Mouse (Mus musculus): ENCODE data around the gene Ccnjl. TPM values are rescaled to one million over a fixed set of nuclear protein-coding genes. Genes with fewer than 3 reads are reported as not detected.
A peak's percentile ranks its signal among the peaks of the same experiment; 100 is the strongest.

Ccnjl gene
- polyA plus RNA-seq, 1 experiment from 2014 or later: 14.6 TPM

DNA sequence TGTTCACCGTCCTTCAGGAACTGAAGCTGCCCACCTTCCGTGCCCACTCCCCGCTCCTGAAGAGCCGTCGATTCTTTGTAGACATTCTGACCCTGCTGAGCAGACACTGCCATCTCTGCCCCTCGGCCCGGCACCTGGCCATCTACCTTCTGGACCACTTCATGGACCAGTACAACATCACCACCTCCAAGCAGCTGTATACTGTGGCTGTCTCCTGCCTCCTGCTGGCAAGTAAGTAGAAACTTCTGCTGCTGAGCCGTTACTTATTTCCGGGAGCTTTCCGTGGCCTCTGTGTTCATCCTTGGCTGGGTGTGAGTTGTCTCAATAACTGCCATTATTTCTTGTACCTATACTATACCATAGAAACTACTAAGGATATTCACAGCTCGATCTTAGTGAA is 28.0 kb downstream of the Ccnjl start:
- Histone ChIP-seq H3K4me3 (ENCODE audit: low read length) (no peak overlapping the region), H3K4me1 (ENCODE audit: control insufficient read depth, insufficient read depth, low read length) (peaks cover 6% of the 10 kb centered on the region), H3K27me3 (replicated peaks; ENCODE audit: control insufficient read depth, insufficient read depth, low read length) (no peaks in the 10 kb centered on the region), H3K9ac (ENCODE audit: low read depth, low read length) (no peak overlapping the region), H3K36me3 (ENCODE audit: control insufficient read depth, insufficient read depth, low read length) (0 out of 2 replicates have a peak, but pooled peaks cover 3% of the 10 kb centered on the region), H3K27ac (ENCODE audit: low read length) (no peak overlapping the region), H3K9me3 (ENCODE audit: control insufficient read depth, low read length) (no peaks in the 10 kb centered on the region), H3K4me2 (ENCODE audit: low read depth, low read length) (no peak overlapping the region)
- no peak for ATAC-seq
- 88% methylated on average over 11 of the region's 11 CpGs for WGBS

DNA sequence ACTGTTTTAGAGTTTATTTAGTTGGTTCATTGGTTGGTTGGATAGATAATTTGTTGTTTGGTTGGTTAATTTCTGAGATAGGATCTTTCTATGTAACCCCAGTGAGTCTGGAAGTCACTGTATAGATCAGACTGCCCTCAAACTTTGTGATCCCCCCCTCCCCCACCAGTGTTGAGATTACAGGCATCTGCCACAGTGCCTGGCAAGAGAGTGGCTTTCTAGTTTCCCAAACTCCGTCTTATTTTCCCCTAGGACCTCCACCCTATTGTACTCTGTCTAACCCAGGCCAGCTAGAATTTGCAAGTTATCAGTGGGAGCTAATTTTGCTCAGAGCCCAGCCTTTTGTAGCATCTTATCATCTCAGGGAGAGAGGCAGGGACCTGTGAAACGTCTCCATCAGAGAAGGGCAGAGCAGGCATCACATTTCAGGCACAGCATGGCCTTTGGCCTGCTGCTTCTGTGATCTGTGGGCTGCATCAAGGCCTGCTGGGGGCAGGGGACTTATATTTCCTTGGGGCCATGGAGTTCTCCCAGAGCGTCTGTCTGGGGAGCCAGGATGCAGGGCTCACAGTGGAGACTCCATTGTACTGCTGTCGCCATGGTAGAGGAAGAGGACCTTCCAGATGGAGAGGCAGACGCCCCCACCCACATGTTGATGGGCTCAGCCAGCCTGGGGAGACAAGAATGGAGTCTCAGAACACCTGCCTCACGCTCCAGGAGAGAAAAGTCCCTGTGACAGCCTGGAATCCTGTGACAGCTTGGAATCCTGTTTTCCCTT is 31.1 kb downstream of the Ccnjl start:
- Histone ChIP-seq H3K9ac (ENCODE audit: low read depth, low read length) (no peak overlapping the region), H3K4me3 (ENCODE audit: low read length) (no peak overlapping the region), H3K36me3 (ENCODE audit: control insufficient read depth, insufficient read depth, low read length) (0 out of 2 replicates have a peak, but pooled peaks cover 3% of the 10 kb centered on the region), H3K4me1 (ENCODE audit: control insufficient read depth, insufficient read depth, low read length) (0 out of 2 replicates have a peak, but pooled peaks cover under 1% of the 10 kb centered on the region), H3K9me3 (ENCODE audit: control insufficient read depth, low read length) (no peaks in the 10 kb centered on the region), H3K4me2 (ENCODE audit: low read depth, low read length) (no peak overlapping the region), H3K27me3 (replicated peaks; ENCODE audit: control insufficient read depth, insufficient read depth, low read length) (no peaks in the 10 kb centered on the region), H3K27ac (ENCODE audit: low read length) (no peak overlapping the region)
- 0 out of 2 replicates have a peak, but pooled peaks have one; percentile 21 for ATAC-seq
- WGBS: 33% methylated on average over 6 of the region's 6 CpGs

DNA sequence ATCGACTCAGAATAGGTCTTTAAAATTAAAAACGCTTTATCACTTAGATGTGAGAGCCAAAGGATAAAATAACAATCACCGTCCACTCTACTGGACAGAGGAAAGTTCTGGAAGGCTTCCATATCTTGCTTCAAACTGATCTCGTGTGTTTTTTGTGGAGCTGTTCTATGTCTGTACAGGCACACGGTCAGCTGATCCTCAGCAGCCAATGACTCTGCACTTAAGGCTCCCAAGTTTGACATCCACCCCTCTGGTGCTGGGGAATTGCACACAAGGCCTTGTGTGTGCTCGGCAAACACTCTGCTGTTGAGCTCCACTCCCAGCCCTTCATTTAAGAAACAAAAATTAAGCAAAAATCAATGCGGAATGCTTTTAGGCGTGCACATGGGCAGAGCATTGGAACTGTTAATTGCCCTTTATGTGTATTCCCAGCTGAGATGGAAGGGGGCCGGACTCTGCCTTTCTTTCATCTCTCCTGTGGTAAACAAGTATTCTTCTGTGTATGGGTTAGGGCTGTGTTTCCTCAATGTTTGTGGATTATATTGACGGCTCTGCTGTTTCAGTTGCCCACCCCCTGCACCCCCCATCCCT is 35.2 kb downstream of the Ccnjl start:
- Histone ChIP-seq H3K9me3 (ENCODE audit: control insufficient read depth, low read length) (no peaks in the 10 kb centered on the region), H3K4me2 (ENCODE audit: low read depth, low read length) (no peak overlapping the region), H3K4me3 (ENCODE audit: low read length) (no peak overlapping the region), H3K27me3 (replicated peaks; ENCODE audit: control insufficient read depth, insufficient read depth, low read length) (no peaks in the 10 kb centered on the region), H3K4me1 (ENCODE audit: control insufficient read depth, insufficient read depth, low read length) (peaks cover 13% of the 10 kb centered on the region), H3K27ac (ENCODE audit: low read length) (0 out of 2 replicates have a peak overlapping the region, but pooled peaks have one; percentile 11), H3K9ac (ENCODE audit: low read depth, low read length) (no peak overlapping the region), H3K36me3 (ENCODE audit: control insufficient read depth, insufficient read depth, low read length) (no peaks in the 10 kb centered on the region)
- ATAC-seq: no peak
- 57% methylated on average over 10 of the region's 10 CpGs for WGBS

DNA sequence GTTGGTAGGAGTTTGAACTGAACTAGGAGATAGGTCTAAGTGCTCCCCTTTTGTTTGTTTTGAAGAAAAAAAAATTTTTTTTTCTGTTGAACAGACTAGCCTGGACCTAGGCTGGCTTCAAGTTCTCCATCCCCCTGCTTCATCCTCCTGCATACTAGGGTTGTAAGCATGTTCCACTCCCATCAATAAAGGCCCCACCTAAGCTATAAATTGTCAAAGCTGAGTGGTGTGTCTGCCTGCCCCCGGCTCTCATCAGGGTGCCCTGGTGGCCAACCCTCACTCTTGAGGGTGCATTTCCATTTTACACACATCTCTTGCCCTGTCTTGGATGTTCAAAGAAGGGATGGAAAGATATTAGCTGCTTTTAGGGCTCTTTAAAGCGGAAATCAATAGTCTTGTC is 36.8 kb downstream of the Ccnjl start:
- H3K9me3 ChIP-seq (ENCODE audit: control insufficient read depth, low read length): no peaks in the 10 kb centered on the region
- 21% methylated on average over 2 of the region's 2 CpGs for WGBS
- peak overlapping the region; percentile 4; the same call in 1 of the 2 replicates for H3K4me2 ChIP-seq (ENCODE audit: low read depth, low read length)
- no peak overlapping the region for H3K4me3 ChIP-seq (ENCODE audit: low read length)
- peak; percentile 85 for ATAC-seq
- H3K36me3 ChIP-seq (ENCODE audit: control insufficient read depth, insufficient read depth, low read length): no peaks in the 10 kb centered on the region
- H3K4me1 ChIP-seq (ENCODE audit: control insufficient read depth, insufficient read depth, low read length): peaks cover 13% of the 10 kb centered on the region
- peak overlapping the region; percentile 7; the same call in 1 of the 2 replicates for H3K9ac ChIP-seq (ENCODE audit: low read depth, low read length)
- peak overlapping the region; percentile 57 for H3K27ac ChIP-seq (ENCODE audit: low read length)
- no peaks in the 10 kb centered on the region for H3K27me3 ChIP-seq (replicated peaks; ENCODE audit: control insufficient read depth, insufficient read depth, low read length)

DNA sequence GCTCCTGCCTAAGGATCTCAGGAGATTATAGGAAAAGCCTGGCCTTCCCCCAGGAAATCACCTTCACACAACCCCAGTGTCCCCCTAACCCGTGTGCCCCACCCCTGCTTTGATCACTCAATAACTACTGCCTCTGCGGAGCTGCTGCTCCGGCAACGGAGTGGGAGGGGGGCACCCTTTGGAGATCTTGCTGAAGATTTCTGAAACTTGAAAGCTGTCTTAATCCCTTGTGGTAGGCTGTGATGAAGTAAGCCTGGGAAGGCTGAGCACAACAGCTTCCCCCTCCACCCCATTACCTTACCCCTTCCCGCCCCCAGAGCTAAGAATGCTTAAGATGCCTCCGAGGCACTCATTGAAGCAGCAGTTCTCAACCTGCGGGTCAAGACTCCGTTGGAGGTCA is 37.3 kb downstream of the Ccnjl start:
- peak overlapping the region; percentile 57 for H3K27ac ChIP-seq (ENCODE audit: low read length)
- H3K9ac ChIP-seq (ENCODE audit: low read depth, low read length): peak overlapping the region; percentile 7; the same call in 1 of the 2 replicates
- peaks cover 13% of the 10 kb centered on the region for H3K4me1 ChIP-seq (ENCODE audit: control insufficient read depth, insufficient read depth, low read length)
- no peak overlapping the region for H3K4me3 ChIP-seq (ENCODE audit: low read length)
- ATAC-seq: peak; percentile 81
- H3K27me3 ChIP-seq (replicated peaks; ENCODE audit: control insufficient read depth, insufficient read depth, low read length): no peaks in the 10 kb centered on the region
- H3K4me2 ChIP-seq (ENCODE audit: low read depth, low read length): peak overlapping the region; percentile 4; the same call in 1 of the 2 replicates
- no peaks in the 10 kb centered on the region for H3K9me3 ChIP-seq (ENCODE audit: control insufficient read depth, low read length)
- no peaks in the 10 kb centered on the region for H3K36me3 ChIP-seq (ENCODE audit: control insufficient read depth, insufficient read depth, low read length)
- WGBS: 15% methylated on average over 8 of the region's 8 CpGs

DNA sequence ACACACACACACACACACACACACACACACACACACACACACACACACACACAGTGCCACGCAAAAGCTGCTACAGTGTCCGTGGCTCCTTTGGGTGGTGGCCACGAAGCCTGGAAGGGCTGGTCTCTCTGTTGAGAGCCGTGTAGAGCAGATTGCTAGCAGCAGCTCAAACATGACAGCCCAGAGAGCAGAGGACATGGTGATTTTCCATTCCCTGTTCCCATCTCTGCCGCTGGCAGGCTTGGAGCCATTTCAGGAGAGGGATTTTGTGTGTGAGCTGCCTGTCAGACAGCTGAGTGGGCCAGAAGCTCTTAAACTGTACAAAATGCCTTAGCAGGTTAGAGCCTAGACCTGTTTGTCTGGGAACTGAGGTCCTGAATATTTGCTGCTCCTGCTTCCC is 38.1 kb downstream of the Ccnjl start:
- WGBS: 55% methylated on average over 5 of the region's 5 CpGs

DNA sequence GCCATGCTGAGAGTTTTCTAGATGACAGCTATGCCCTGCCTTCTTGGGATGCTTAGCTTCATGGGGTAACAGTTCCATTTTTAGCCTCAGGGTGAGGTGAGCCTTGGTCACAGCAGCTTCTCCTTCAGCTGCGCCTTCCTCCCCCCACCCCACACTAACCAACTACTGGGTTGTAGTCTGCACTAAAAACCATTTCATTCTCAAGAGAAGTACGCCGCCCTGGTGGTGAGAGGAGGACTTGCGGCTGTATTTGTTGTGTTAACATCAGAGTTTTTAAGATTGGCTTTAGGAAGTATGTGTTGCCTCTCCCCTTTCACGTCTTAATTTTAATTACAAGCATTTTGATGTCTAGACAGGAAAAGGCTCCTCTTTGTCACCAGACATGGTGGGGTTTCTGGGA is 39.7 kb downstream of the Ccnjl start:
- Histone ChIP-seq H3K4me1 (ENCODE audit: control insufficient read depth, insufficient read depth, low read length) (peaks cover 13% of the 10 kb centered on the region), H3K27ac (ENCODE audit: low read length) (no peak overlapping the region), H3K36me3 (ENCODE audit: control insufficient read depth, insufficient read depth, low read length) (no peaks in the 10 kb centered on the region), H3K9me3 (ENCODE audit: control insufficient read depth, low read length) (no peaks in the 10 kb centered on the region), H3K4me3 (ENCODE audit: low read length) (no peak overlapping the region), H3K9ac (ENCODE audit: low read depth, low read length) (no peak overlapping the region), H3K4me2 (ENCODE audit: low read depth, low read length) (no peak overlapping the region), H3K27me3 (replicated peaks; ENCODE audit: control insufficient read depth, insufficient read depth, low read length) (no peaks in the 10 kb centered on the region)
- WGBS: 70% methylated on average over 5 of the region's 5 CpGs
- no peak for ATAC-seq

More for the DNA sequence above, 38.1 kb downstream of the Ccnjl start:
- Histone ChIP-seq H3K27me3 (replicated peaks; ENCODE audit: control insufficient read depth, insufficient read depth, low read length) (no peaks in the 10 kb centered on the region), H3K27ac (ENCODE audit: low read length) (no peak overlapping the region), H3K9me3 (ENCODE audit: control insufficient read depth, low read length) (no peaks in the 10 kb centered on the region), H3K4me1 (ENCODE audit: control insufficient read depth, insufficient read depth, low read length) (peaks cover 13% of the 10 kb centered on the region), H3K4me3 (ENCODE audit: low read length) (no peak overlapping the region), H3K4me2 (ENCODE audit: low read depth, low read length) (no peak overlapping the region), H3K36me3 (ENCODE audit: control insufficient read depth, insufficient read depth, low read length) (no peaks in the 10 kb centered on the region), H3K9ac (ENCODE audit: low read depth, low read length) (peak overlapping the region; percentile 16)
- no peak for ATAC-seq

DNA sequence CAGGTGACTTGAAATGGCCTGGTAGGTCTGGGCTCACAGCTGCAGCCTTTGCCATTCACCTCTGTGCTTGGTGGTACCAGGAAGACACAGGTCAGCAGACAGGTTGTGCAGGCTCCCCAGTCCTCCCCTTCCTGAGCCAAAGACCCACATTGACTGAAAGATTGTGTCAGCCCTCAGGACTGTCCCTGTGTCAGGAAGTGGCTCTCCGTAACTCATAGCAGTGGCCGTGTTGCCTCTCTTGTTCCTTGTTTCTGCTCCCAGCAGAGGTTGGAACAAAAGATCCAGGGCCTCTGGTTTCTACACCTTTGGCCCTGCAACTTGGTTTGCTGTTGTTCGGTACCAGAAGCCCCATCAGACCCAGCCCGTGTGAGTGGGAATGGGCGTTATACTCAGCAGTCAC is 40.6 kb downstream of the Ccnjl start:
- H3K4me2 ChIP-seq (ENCODE audit: low read depth, low read length): no peak overlapping the region
- 77% methylated on average over 5 of the region's 5 CpGs for WGBS
- no peaks in the 10 kb centered on the region for H3K36me3 ChIP-seq (ENCODE audit: control insufficient read depth, insufficient read depth, low read length)
- H3K9ac ChIP-seq (ENCODE audit: low read depth, low read length): no peak overlapping the region
- peak overlapping the region; percentile 74 for H3K27ac ChIP-seq (ENCODE audit: low read length)
- ATAC-seq: no peak
- H3K9me3 ChIP-seq (ENCODE audit: control insufficient read depth, low read length): no peaks in the 10 kb centered on the region
- H3K4me3 ChIP-seq (ENCODE audit: low read length): no peak overlapping the region
- H3K27me3 ChIP-seq (replicated peaks; ENCODE audit: control insufficient read depth, insufficient read depth, low read length): no peaks in the 10 kb centered on the region
- peaks cover 13% of the 10 kb centered on the region for H3K4me1 ChIP-seq (ENCODE audit: control insufficient read depth, insufficient read depth, low read length)

DNA sequence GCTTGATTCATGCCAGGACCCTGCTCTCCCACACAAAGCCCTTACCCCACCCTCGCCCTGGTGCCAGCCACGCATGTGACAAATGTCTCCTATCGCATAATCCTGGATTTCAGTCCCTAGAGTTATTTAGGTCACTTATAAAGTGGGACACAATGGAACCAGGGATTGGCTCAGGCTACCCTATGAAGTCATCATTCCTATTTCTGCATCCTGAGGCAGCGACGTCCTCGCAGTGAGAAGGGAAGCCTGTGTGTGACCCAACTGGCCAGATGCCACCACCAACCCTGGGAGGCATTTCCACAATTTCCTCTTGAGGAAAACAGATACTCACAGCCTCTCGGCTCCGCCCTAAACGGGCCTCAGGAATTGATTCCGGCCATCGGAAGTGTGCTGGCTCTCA is 41.0 kb downstream of the Ccnjl start:
- H3K27ac ChIP-seq (ENCODE audit: low read length): peak overlapping the region; percentile 74
- H3K4me1 ChIP-seq (ENCODE audit: control insufficient read depth, insufficient read depth, low read length): peaks cover 13% of the 10 kb centered on the region
- H3K27me3 ChIP-seq (replicated peaks; ENCODE audit: control insufficient read depth, insufficient read depth, low read length): no peaks in the 10 kb centered on the region
- no peaks in the 10 kb centered on the region for H3K36me3 ChIP-seq (ENCODE audit: control insufficient read depth, insufficient read depth, low read length)
- no peak overlapping the region for H3K9ac ChIP-seq (ENCODE audit: low read depth, low read length)
- H3K4me3 ChIP-seq (ENCODE audit: low read length): no peak overlapping the region
- peak; percentile 32; the same call in 1 of the 2 replicates for ATAC-seq
- no peak overlapping the region for H3K4me2 ChIP-seq (ENCODE audit: low read depth, low read length)
- H3K9me3 ChIP-seq (ENCODE audit: control insufficient read depth, low read length): no peaks in the 10 kb centered on the region
- WGBS: 66% methylated on average over 11 of the region's 11 CpGs
